Mouse (Mus musculus): ENCODE measurements at regions not wholly inside any gene's neighbourhood (a gene's known extent, or its start where the extent isn't known, plus 50 kb on each side); places are given as distances from the start of the nearest gene placed in this dataset.

DNA sequence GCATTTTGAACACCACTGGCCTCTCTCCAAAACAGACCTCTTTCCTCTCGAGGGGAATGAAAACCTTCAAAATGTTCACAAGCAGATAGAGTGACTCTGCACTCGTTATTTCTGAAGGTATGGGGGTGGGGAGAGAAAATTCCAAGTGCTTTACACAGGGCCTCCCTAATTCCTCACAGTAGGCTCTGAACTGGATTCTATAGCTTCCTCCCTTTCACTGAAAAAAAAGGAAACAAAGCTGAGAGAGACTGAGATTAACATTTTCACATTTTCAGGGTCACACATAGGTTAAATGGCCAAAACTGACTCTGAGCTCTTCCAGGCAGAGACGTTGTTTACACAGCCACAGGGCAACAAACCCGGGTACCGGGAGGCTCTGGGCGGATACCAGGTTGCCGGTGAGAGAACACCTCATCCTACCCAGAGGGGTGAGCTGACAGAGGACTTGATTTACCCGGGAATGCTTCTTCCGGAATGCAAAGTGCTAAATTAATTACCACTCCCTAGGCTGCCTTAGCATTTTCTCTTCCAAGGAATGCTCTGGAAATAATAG is 98.5 kb downstream of the Tmco5 start:
- Histone ChIP-seq H3K27me3 (ENCODE audit: control insufficient read depth, insufficient read depth, low read length) (no peaks in the 10 kb centered on the region), H3K4me3 (ENCODE audit: low read depth, low read length) (no peak overlapping the region), H3K9ac (ENCODE audit: low read length) (peak overlapping the region; percentile 12; the same call in 1 of the 2 replicates), H3K27ac (ENCODE audit: low read depth, low read length) (peak overlapping the region; percentile 98), H3K9me3 (ENCODE audit: control insufficient read depth, low read length) (no peaks in the 10 kb centered on the region), H3K4me1 (replicated peaks; ENCODE audit: control insufficient read depth, insufficient read depth, low read length) (peaks cover 37% of the 10 kb centered on the region), H3K36me3 (ENCODE audit: control insufficient read depth, insufficient read depth, low read length) (no peaks in the 10 kb centered on the region), H3K4me2 (ENCODE audit: low read depth, low read length, severe bottlenecking) (0 out of 2 replicates have a peak overlapping the region, but pooled peaks have one; percentile 0)
- ATAC-seq (replicated peaks; ENCODE audit: low FRiP score) (no peak), DNase-seq (ENCODE audit: low spot score) (peak; percentile 59)
- 2% methylated on average over 9 of the region's 9 CpGs for WGBS

DNA sequence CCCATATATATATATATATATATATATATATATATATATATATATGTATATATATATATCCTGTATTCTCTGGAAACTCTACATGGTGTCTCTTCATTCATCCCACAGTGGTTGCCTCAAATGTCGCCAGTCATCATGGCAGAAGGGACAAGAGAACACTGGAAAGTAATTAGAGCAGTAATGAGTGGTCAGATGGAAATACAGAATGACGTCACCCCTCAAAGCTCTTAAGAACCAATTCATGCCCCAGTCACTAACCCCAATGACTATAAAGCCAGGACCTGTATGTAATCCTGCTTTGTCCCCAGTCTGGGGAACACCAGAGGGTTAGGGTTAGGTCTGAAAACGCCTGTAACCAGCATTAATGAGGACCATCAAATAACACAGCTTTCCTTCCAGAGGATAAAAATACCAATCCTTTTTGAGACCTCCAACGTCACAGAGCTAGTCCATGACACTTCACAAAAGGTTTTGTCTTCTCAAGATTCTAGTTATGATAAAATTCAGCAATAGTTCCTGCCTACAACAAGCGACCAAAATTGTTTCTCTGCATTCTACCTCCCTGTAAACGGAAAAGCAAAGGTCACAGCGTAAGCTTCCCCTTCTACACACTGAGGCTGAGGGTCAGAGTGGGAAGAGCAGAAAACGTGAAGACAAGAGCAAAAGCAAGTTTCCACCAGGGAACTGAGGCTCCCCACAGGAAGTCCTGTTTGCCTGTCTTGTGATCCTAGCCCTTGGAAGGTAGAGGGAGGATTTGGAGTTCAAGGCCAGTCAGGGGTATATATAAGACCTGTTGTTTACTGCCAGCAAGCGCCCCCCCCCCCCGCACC is 99.5 kb downstream of the Tmco5 start:
- peaks cover 34% of the 10 kb centered on the region for H3K4me1 ChIP-seq (replicated peaks; ENCODE audit: control insufficient read depth, insufficient read depth, low read length)

DNA sequence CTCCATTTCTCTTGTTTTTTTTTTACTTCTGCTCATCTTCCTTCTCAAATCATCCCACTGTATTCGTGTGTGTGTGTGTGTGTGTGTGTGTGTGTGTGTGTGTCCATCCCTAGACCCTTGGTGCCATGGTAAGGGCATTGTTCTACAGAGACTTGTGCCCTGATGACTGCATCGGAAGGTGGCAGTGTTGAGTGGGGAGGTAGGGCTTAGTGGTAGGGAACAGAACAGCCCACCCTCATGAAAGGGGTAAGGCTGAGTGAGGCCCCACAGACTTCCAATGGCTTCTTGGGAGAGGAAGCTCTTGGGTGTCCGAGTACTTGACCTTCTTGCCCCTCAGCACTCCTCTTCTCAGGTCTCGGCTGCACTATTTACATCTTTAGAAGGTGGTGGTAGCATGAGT is 100.3 kb downstream of the Tmco5 start:
- H3K4me1 ChIP-seq (replicated peaks; ENCODE audit: control insufficient read depth, insufficient read depth, low read length): peaks cover 30% of the 10 kb centered on the region

More for the DNA sequence above, 99.5 kb downstream of the Tmco5 start:
- no peak overlapping the region for H3K9ac ChIP-seq (ENCODE audit: low read length)
- H3K9me3 ChIP-seq (ENCODE audit: control insufficient read depth, low read length): no peaks in the 10 kb centered on the region
- WGBS: 33% methylated on average over 10 of the region's 10 CpGs
- DNase-seq (ENCODE audit: low spot score) (no peak), ATAC-seq (replicated peaks; ENCODE audit: low FRiP score) (no peak)
- H3K27me3 ChIP-seq (ENCODE audit: control insufficient read depth, insufficient read depth, low read length): no peaks in the 10 kb centered on the region
- H3K36me3 ChIP-seq (ENCODE audit: control insufficient read depth, insufficient read depth, low read length): no peaks in the 10 kb centered on the region
- H3K27ac ChIP-seq (ENCODE audit: low read depth, low read length): peak overlapping the region; percentile 25; the same call in 1 of the 2 replicates
- no peak overlapping the region for H3K4me3 ChIP-seq (ENCODE audit: low read depth, low read length)
- no peak overlapping the region for H3K4me2 ChIP-seq (ENCODE audit: low read depth, low read length, severe bottlenecking)

DNA sequence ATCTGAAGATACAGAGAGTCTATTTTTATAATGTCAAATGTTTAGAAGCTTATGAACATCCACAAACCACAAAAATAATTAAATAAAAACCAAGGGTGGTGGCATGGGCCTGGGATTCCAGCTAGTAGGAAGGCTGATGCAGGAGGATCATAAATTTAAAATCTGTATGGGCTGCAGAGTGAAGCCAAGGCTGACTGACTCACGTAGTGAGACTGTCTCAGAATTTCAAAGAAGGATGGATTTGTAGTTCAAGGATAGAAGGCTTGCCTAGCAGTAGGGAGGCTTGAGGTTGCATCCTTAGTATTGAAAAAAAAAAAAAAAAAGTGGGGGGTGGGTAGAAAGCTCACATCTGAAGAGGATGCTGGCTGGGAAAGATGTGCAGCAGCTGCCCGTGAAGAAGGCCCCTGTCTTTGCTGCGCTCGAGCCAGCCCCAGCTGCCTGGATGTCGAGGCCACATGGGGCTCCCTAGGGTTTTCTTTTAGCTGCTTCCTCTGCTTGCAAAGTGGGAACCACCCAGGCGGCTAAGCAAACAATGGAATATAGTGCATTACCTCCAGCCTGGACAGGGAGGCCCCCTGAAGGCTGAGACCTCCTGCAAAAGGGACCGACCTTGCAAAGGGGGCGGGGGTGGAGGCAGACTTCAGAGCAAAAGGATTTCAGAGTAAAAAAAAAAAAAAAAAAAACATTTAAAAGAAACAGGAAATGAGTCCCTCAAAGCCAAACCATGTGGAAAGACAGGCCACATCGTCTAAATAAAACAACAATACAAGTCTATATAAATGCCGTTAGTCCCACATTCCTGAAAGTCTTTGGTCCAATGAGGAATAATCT is 101.3 kb downstream of the Tmco5 start:
- peak overlapping the region; percentile 63 for H3K27ac ChIP-seq (ENCODE audit: low read depth, low read length)
- no peaks in the 10 kb centered on the region for H3K36me3 ChIP-seq (ENCODE audit: control insufficient read depth, insufficient read depth, low read length)
- WGBS: under 1% methylated on average over 10 of the region's 10 CpGs
- no peak overlapping the region for H3K9ac ChIP-seq (ENCODE audit: low read length)
- peak; percentile 81 for DNase-seq (ENCODE audit: low spot score)
- no peaks in the 10 kb centered on the region for H3K27me3 ChIP-seq (ENCODE audit: control insufficient read depth, insufficient read depth, low read length)
- H3K9me3 ChIP-seq (ENCODE audit: control insufficient read depth, low read length): no peaks in the 10 kb centered on the region
- ATAC-seq (replicated peaks; ENCODE audit: low FRiP score): peak; percentile 25
- H3K4me2 ChIP-seq (ENCODE audit: low read depth, low read length, severe bottlenecking): peak overlapping the region; percentile 8; the same call in 1 of the 2 replicates
- no peak overlapping the region for H3K4me3 ChIP-seq (ENCODE audit: low read depth, low read length)
- peaks cover 22% of the 10 kb centered on the region for H3K4me1 ChIP-seq (replicated peaks; ENCODE audit: control insufficient read depth, insufficient read depth, low read length)

More for the DNA sequence above, 100.3 kb downstream of the Tmco5 start:
- DNase-seq (ENCODE audit: low spot score) (no peak), ATAC-seq (replicated peaks; ENCODE audit: low FRiP score) (no peak)
- Histone ChIP-seq H3K36me3 (ENCODE audit: control insufficient read depth, insufficient read depth, low read length) (no peaks in the 10 kb centered on the region), H3K9ac (ENCODE audit: low read length) (no peak overlapping the region), H3K4me3 (ENCODE audit: low read depth, low read length) (no peak overlapping the region), H3K9me3 (ENCODE audit: control insufficient read depth, low read length) (no peaks in the 10 kb centered on the region), H3K27ac (ENCODE audit: low read depth, low read length) (no peak overlapping the region), H3K27me3 (ENCODE audit: control insufficient read depth, insufficient read depth, low read length) (no peaks in the 10 kb centered on the region), H3K4me2 (ENCODE audit: low read depth, low read length, severe bottlenecking) (no peak overlapping the region)
- WGBS: 60% methylated on average over 4 of the region's 4 CpGs

DNA sequence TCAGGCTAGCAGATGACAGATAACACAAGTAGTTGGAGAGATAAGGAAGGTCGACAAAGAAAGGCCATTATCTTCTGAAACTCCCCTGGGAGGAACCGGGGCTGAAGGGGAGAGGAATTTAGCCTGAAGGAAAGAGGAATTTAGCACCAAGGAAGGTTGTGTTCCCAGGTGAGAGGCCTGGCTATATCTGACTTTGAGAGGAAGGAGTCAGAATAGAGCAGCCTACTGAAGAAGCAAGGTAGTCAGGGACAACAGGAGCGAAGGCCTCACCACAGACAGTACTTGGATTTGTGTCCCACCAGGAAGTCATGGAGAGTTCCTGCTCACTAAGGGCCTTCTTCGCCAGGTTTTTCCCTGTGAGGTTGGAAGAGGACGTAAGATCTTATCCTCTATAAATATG is 102.2 kb downstream of the Tmco5 start:
- 39% methylated on average over 5 of the region's 5 CpGs for WGBS
- H3K36me3 ChIP-seq (ENCODE audit: control insufficient read depth, insufficient read depth, low read length): no peaks in the 10 kb centered on the region
- peaks cover 16% of the 10 kb centered on the region for H3K4me1 ChIP-seq (replicated peaks; ENCODE audit: control insufficient read depth, insufficient read depth, low read length)
- H3K9me3 ChIP-seq (ENCODE audit: control insufficient read depth, low read length): no peaks in the 10 kb centered on the region
- H3K4me3 ChIP-seq (ENCODE audit: low read depth, low read length): no peak overlapping the region
- no peaks in the 10 kb centered on the region for H3K27me3 ChIP-seq (ENCODE audit: control insufficient read depth, insufficient read depth, low read length)
- H3K27ac ChIP-seq (ENCODE audit: low read depth, low read length): 0 out of 2 replicates have a peak overlapping the region, but pooled peaks have one; percentile 47
- no peak overlapping the region for H3K9ac ChIP-seq (ENCODE audit: low read length)
- DNase-seq (ENCODE audit: low spot score) (no peak), ATAC-seq (replicated peaks; ENCODE audit: low FRiP score) (no peak)
- no peak overlapping the region for H3K4me2 ChIP-seq (ENCODE audit: low read depth, low read length, severe bottlenecking)

DNA sequence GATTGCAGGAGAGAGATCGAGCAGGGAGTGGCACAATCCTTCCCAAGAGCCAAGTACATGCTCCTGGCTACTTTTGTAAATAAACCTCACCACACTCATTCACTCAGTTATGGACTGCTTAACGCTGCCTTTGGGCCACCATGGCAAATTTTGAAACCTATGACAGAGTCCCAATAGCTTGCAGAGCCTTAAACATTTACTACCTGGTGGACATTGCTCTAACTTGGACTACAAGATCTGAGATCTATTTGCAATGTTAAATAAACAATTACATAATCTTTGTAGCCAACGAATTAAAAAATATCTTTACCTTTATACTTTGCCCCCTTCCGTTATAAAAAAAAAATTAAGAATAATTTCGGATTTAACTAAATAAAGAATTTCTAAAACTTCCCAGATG is 104.9 kb downstream of the Tmco5 start:
- Histone ChIP-seq H3K4me2 (ENCODE audit: low read depth, low read length, severe bottlenecking) (no peak overlapping the region), H3K27me3 (ENCODE audit: control insufficient read depth, insufficient read depth, low read length) (no peaks in the 10 kb centered on the region), H3K4me1 (replicated peaks; ENCODE audit: control insufficient read depth, insufficient read depth, low read length) (peaks cover 5% of the 10 kb centered on the region; the same call in 1 of the 2 replicates), H3K36me3 (ENCODE audit: control insufficient read depth, insufficient read depth, low read length) (no peaks in the 10 kb centered on the region), H3K9ac (ENCODE audit: low read length) (no peak overlapping the region), H3K4me3 (ENCODE audit: low read depth, low read length) (no peak overlapping the region), H3K27ac (ENCODE audit: low read depth, low read length) (no peak overlapping the region), H3K9me3 (ENCODE audit: control insufficient read depth, low read length) (no peaks in the 10 kb centered on the region)
- WGBS: 89% methylated on average over 5 of the region's 5 CpGs
- DNase-seq (ENCODE audit: low spot score): no peak
- ATAC-seq (replicated peaks; ENCODE audit: low FRiP score): no peak

DNA sequence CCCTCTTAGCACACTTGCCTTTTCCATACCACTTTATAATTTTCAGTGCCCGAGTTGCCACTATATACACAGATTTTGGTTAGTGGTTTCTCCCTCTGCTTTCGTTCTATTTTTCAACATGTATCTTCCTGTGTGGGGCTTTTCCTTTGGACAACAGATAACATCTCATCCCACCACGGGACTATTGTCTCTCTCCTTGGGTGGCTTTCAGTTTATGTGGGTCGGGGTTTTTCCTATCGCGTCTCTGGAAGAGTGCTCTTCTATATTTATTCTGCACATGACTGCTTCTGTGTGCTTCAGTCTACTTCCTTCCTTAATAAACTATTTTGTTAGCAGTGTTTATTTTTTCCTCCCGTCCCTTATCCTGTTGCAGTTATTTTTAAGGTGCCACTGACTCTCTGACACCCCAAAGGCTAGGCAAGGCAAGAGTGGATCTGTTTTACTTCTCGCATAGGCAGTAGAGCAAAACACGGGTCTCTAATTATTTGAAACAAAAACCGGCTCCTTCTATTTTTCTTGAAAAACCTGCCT is 105.4 kb downstream of the Tmco5 start:
- 82% methylated on average over 10 of the region's 10 CpGs for WGBS
- DNase-seq (ENCODE audit: low spot score): no peak

DNA sequence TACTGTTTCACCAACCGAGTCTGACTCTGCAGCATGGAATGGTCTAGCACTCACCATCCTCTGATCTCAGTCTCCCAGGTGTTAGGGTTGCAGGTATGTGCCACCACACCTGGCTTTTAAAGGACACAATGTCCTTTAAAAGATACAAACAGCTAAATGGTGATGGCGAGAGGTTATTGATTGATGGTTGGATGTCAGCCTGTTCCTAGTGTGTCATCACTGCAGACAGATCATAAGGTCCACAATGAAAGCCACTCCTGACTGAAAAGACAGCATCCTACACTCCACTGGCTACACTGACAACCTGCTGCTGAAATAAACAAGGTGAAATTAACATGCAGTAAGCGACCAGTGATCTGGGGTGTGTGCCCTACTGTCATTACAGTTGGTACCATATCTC is 106.1 kb downstream of the Tmco5 start:
- Histone ChIP-seq H3K9me3 (ENCODE audit: control insufficient read depth, low read length) (no peaks in the 10 kb centered on the region), H3K9ac (ENCODE audit: low read length) (no peak overlapping the region), H3K27me3 (ENCODE audit: control insufficient read depth, insufficient read depth, low read length) (no peaks in the 10 kb centered on the region), H3K27ac (ENCODE audit: low read depth, low read length) (no peak overlapping the region), H3K4me3 (ENCODE audit: low read depth, low read length) (no peak overlapping the region), H3K4me1 (replicated peaks; ENCODE audit: control insufficient read depth, insufficient read depth, low read length) (peaks cover 3% of the 10 kb centered on the region; the same call in 1 of the 2 replicates), H3K4me2 (ENCODE audit: low read depth, low read length, severe bottlenecking) (no peak overlapping the region), H3K36me3 (ENCODE audit: control insufficient read depth, insufficient read depth, low read length) (no peaks in the 10 kb centered on the region)
- ATAC-seq (replicated peaks; ENCODE audit: low FRiP score) (no peak), DNase-seq (ENCODE audit: low spot score) (no peak)
- 91% methylated on average over 3 of the region's 3 CpGs for WGBS

More for the DNA sequence above, 105.4 kb downstream of the Tmco5 start:
- no peak overlapping the region for H3K4me3 ChIP-seq (ENCODE audit: low read depth, low read length)
- H3K4me2 ChIP-seq (ENCODE audit: low read depth, low read length, severe bottlenecking): no peak overlapping the region
- H3K27ac ChIP-seq (ENCODE audit: low read depth, low read length): no peak overlapping the region
- H3K9ac ChIP-seq (ENCODE audit: low read length): no peak overlapping the region
- H3K36me3 ChIP-seq (ENCODE audit: control insufficient read depth, insufficient read depth, low read length): no peaks in the 10 kb centered on the region
- H3K27me3 ChIP-seq (ENCODE audit: control insufficient read depth, insufficient read depth, low read length): no peaks in the 10 kb centered on the region
- no peak for ATAC-seq (replicated peaks; ENCODE audit: low FRiP score)
- H3K4me1 ChIP-seq (replicated peaks; ENCODE audit: control insufficient read depth, insufficient read depth, low read length): peaks cover 5% of the 10 kb centered on the region; the same call in 1 of the 2 replicates
- H3K9me3 ChIP-seq (ENCODE audit: control insufficient read depth, low read length): no peaks in the 10 kb centered on the region

Measured in forebrain, embryonic 11.5 days (tissue).